Mouse (Mus musculus): ENCODE data around the gene Tymp. TPM values are rescaled to one million over a fixed set of nuclear protein-coding genes. Genes with fewer than 3 reads are reported as not detected.

The Tymp gene
- polyA plus RNA-seq, 1 experiment from 2014 or later, result 1.5 TPM

Other genes with a start within 250 kb of the Tymp start
- gene Hdac10, start 248.3 kb downstream of the Tymp start, polyA plus RNA-seq (2016; fragmentation: Nextera tagmentation; extraction: Ambion mirVana), result 15.9 and 16.1 TPM in 2 replicates
- 16.6 and 19.6 TPM in 2 replicates for gene Mapk12, start 236.3 kb downstream of the Tymp start, polyA plus RNA-seq (2016; fragmentation: Nextera tagmentation; extraction: Ambion mirVana)
- 16.1 and 20.6 TPM in 2 replicates for gene Mapk11, start 227.4 kb downstream of the Tymp start, polyA plus RNA-seq (2016; fragmentation: Nextera tagmentation; extraction: Ambion mirVana)
- 146 and 152 TPM in 2 replicates for gene Plxnb2, start 196.3 kb downstream of the Tymp start, polyA plus RNA-seq (2016; fragmentation: Nextera tagmentation; extraction: Ambion mirVana)
- 26.1 and 29.1 TPM in 2 replicates for gene Dennd6b, start 180.5 kb downstream of the Tymp start, polyA plus RNA-seq (2016; fragmentation: Nextera tagmentation; extraction: Ambion mirVana)
- gene Ppp6r2, start 165.5 kb downstream of the Tymp start, polyA plus RNA-seq (2016; fragmentation: Nextera tagmentation; extraction: Ambion mirVana), result 23.8 and 26.8 TPM in 2 replicates
- gene Sbf1, start 61.7 kb downstream of the Tymp start, polyA plus RNA-seq (2016; fragmentation: Nextera tagmentation; extraction: Ambion mirVana), result 80.6 and 85.5 TPM in 2 replicates
- gene Adm2, start 54.3 kb downstream of the Tymp start, polyA plus RNA-seq (2016; fragmentation: Nextera tagmentation; extraction: Ambion mirVana), result 0.30 and 0.34 TPM in 2 replicates
- not detected in 2 replicates for gene Miox, start 42.6 kb downstream of the Tymp start, polyA plus RNA-seq (2016; fragmentation: Nextera tagmentation; extraction: Ambion mirVana)
- gene Lmf2, start 21.4 kb downstream of the Tymp start, polyA plus RNA-seq (2016; fragmentation: Nextera tagmentation; extraction: Ambion mirVana), result 49.1 and 52.2 TPM in 2 replicates
- gene Ncaph2, start 21.3 kb downstream of the Tymp start, polyA plus RNA-seq (2016; fragmentation: Nextera tagmentation; extraction: Ambion mirVana), result 180 and 188 TPM in 2 replicates
- gene Sco2, start 3.2 kb downstream of the Tymp start, polyA plus RNA-seq (2016; fragmentation: Nextera tagmentation; extraction: Ambion mirVana), result 5.3 and 8.5 TPM in 2 replicates
- 0.40 and 0.57 TPM in 2 replicates for gene Odf3b, start 2.2 kb upstream of the Tymp start, polyA plus RNA-seq (2016; fragmentation: Nextera tagmentation; extraction: Ambion mirVana)
- gene Klhdc7b, start 7.9 kb upstream of the Tymp start, polyA plus RNA-seq (2016; fragmentation: Nextera tagmentation; extraction: Ambion mirVana), result not detected in 2 replicates
- not detected in 2 replicates for gene Syce3, start 33.5 kb upstream of the Tymp start, polyA plus RNA-seq (2016; fragmentation: Nextera tagmentation; extraction: Ambion mirVana)
- gene Cpt1b, start 48.8 kb upstream of the Tymp start, polyA plus RNA-seq (2016; fragmentation: Nextera tagmentation; extraction: Ambion mirVana), result 0.66 and 1.1 TPM in 2 replicates
- 4.2 and 4.4 TPM in 2 replicates for gene C730034F03Rik, start 52.5 kb upstream of the Tymp start, polyA plus RNA-seq (2016; fragmentation: Nextera tagmentation; extraction: Ambion mirVana)
- not detected in 2 replicates for gene Gm44502, start 52.7 kb upstream of the Tymp start, polyA plus RNA-seq (2016; fragmentation: Nextera tagmentation; extraction: Ambion mirVana)
- gene Chkb, start 52.9 kb upstream of the Tymp start, polyA plus RNA-seq (2016; fragmentation: Nextera tagmentation; extraction: Ambion mirVana), result 42.5 and 43.5 TPM in 2 replicates
- 9.2 and 9.7 TPM in 2 replicates for gene Mapk8ip2, start 76.9 kb upstream of the Tymp start, polyA plus RNA-seq (2016; fragmentation: Nextera tagmentation; extraction: Ambion mirVana)
- 11.2 and 11.5 TPM in 2 replicates for gene Arsa, start 100.4 kb upstream of the Tymp start, polyA plus RNA-seq (2016; fragmentation: Nextera tagmentation; extraction: Ambion mirVana)
- 1.3 and 2.4 TPM in 2 replicates for gene Shank3, start 122.6 kb upstream of the Tymp start, polyA plus RNA-seq (2016; fragmentation: Nextera tagmentation; extraction: Ambion mirVana)
- 0.18 TPM in 1 of 2 replicates, not detected in the other for gene Acr, start 191.3 kb upstream of the Tymp start, polyA plus RNA-seq (2016; fragmentation: Nextera tagmentation; extraction: Ambion mirVana)
- 70.3 and 74.6 TPM in 2 replicates for gene Rabl2, start 214.9 kb upstream of the Tymp start, polyA plus RNA-seq (2016; fragmentation: Nextera tagmentation; extraction: Ambion mirVana)

Data from embryonic facial prominence, embryonic 10.5 days (tissue).